Mouse (Mus musculus): ENCODE data around the gene Opn1mw.
"Not testable (repeated sequence)": the region's sequence is repeated elsewhere in the genome, so short reads cannot be mapped to it uniquely, and the experiment has no call there.

The Opn1mw gene

GRCm38 (mm10) chrX:74127164-74127563 is at the start of gene Opn1mw:
Opn1mw (plus strand) TSS chrX:74127464.
- no peak for DNase-seq (ENCODE audit: low read depth, low spot score)

GRCm38 (mm10) chrX:74084276-74084837 is 42.9 kb upstream of the Opn1mw start:
- peak; percentile 39 for DNase-seq (ENCODE audit: low read depth, low spot score)

GRCm38 (mm10) chrX:74084946-74085498 is 42.2 kb upstream of the Opn1mw start:
- DNase-seq (ENCODE audit: low read depth, low spot score), result peak; percentile 80

- peak; percentile 98 for DNase-seq (ENCODE audit: low read depth, low spot score)
These were observed 41.6 kb upstream of the Opn1mw start for GRCm38 (mm10) chrX:74085601-74086038.

GRCm38 (mm10) chrX:74095130-74095529 is 32.1 kb upstream of the Opn1mw start:
- no peak for DNase-seq (ENCODE audit: low read depth, low spot score)

- DNase-seq (ENCODE audit: low read depth, low spot score), result no peak
These were observed 23.6 kb upstream of the Opn1mw start for GRCm38 (mm10) chrX:74103457-74104188.

GRCm38 (mm10) chrX:74105916-74106315 is 21.3 kb upstream of the Opn1mw start:
- DNase-seq (ENCODE audit: low read depth, low spot score), result peak; percentile 64

GRCm38 (mm10) chrX:74108747-74109146 is 18.5 kb upstream of the Opn1mw start:
- no peak for DNase-seq (ENCODE audit: low read depth, low spot score)

- DNase-seq (ENCODE audit: low read depth, low spot score), result peak; percentile 80
These were observed 13.2 kb upstream of the Opn1mw start for GRCm38 (mm10) chrX:74114036-74114435.

- DNase-seq (ENCODE audit: low read depth, low spot score), result peak; percentile 86
These were observed 11.8 kb upstream of the Opn1mw start for GRCm38 (mm10) chrX:74115511-74115910.

GRCm38 (mm10) chrX:74124975-74125374 is 2.3 kb upstream of the Opn1mw start:
- peak; percentile 27 for DNase-seq (ENCODE audit: low read depth, low spot score)

- not testable (repeated sequence) for DNase-seq (ENCODE audit: low read depth, low spot score)
These were observed 8.0 kb downstream of the Opn1mw start, which contains the start of gene Mecp2 for GRCm38 (mm10) chrX:74135263-74135662. Mecp2 (minus strand) TSS chrX:74135363.

GRCm38 (mm10) chrX:74167738-74168137 is 40.5 kb downstream of the Opn1mw start, which contains the start of gene Tex28:
Tex28 (minus strand) TSS chrX:74167838.
- DNase-seq (ENCODE audit: low read depth, low spot score), result no peak

GRCm38 (mm10) chrX:74176959-74177358 is 49.7 kb downstream of the Opn1mw start, which contains the start of gene Tktl1:
Tktl1 (plus strand) TSS chrX:74177259.
- DNase-seq (ENCODE audit: low read depth, low spot score), result no peak

Measured in 3T3-L1 (cell line).